Mouse (Mus musculus): Measurements from ENCODE around the gene Pigt. TPM values are rescaled to one million over a fixed set of nuclear protein-coding genes. Genes with fewer than 3 reads are reported as not detected.

Gene Pigt
- polyA plus RNA-seq, 1 experiment from 2014 or later = 37.7 TPM

DNA sequence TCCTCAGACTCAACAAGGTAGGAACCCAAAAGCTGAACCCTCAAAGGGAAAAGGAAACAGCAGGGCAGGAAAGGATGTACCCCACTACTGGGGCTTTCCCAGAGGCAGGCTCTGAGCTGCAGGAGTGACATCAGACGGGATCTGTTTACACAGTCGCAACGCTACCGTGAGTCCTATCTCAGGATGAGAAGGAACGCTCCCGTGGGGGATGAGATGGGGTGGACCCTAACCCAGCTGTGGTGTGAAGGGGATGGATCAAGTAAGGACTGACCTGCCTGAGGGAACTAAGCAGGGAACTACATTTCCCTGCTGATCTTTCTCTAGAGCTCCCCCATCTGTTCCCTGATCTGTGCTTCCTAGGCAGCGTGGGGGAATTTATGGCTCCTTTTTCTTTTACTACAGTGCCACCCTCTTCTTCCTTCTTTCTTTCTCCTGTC lies 40.4 kb upstream of the Pigt start, which contains the start of gene Sys1:
Gene Sys1 (plus strand): TSS at position 101 of the 437 bp plus-strand sequence.
- WGBS = 3% methylated on average over 7 of the region's 7 CpGs
- Histone ChIP-seq H3K9me3 (no peaks in the 10 kb centered on the region), H3K4me1 (peaks cover 33% of the 10 kb centered on the region), H3K36me3 (no peaks in the 10 kb centered on the region), H3K27ac (0 out of 2 replicates have a peak within 1 kb of the TSS, but pooled peaks have one; percentile 31), H3K27me3 (no peaks in the 10 kb centered on the region), H3K4me2 (replicated peaks) (peak within 1 kb of the TSS; percentile 36), H3K4me3 (peak within 1 kb of the TSS; percentile 14; the same call in 1 of the 2 replicates), H3K9ac (peak within 1 kb of the TSS; percentile 29; the same call in 1 of the 2 replicates)
- ATAC-seq (ENCODE audit: insufficient number of reproducible peaks, insufficient read depth, low FRiP score, low TSS enrichment) = no peak

DNA sequence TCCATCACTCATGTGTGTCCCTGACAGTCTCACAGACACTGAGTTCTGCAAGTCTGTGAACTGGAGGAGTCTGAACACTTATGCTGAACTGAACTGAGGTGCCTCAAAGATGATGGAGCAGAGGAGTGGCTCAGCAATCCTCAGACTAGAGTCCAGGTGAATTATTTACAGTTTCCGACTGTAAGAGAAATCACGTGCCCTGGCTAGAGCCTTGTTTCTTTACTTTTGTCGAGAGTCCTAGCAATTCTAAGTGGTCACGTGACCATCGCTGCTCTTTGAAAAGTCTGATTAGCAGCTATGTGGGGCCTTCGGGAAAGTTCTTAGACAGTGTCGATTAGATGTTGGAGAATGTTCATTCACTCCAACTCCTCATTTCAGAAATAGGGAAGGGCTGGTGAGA lies 39.4 kb upstream of the Pigt start:
- H3K27ac ChIP-seq = 0 out of 2 replicates have a peak overlapping the region, but pooled peaks have one; percentile 31
- no peaks in the 10 kb centered on the region for H3K9me3 ChIP-seq
- H3K27me3 ChIP-seq = no peaks in the 10 kb centered on the region
- no peak overlapping the region for H3K9ac ChIP-seq
- ATAC-seq (ENCODE audit: insufficient number of reproducible peaks, insufficient read depth, low FRiP score, low TSS enrichment) = no peak
- no peaks in the 10 kb centered on the region for H3K36me3 ChIP-seq
- no peak overlapping the region for H3K4me2 ChIP-seq (replicated peaks)
- H3K4me3 ChIP-seq = no peak overlapping the region
- 78% methylated on average over 7 of the region's 7 CpGs for WGBS
- peaks cover 28% of the 10 kb centered on the region for H3K4me1 ChIP-seq

DNA sequence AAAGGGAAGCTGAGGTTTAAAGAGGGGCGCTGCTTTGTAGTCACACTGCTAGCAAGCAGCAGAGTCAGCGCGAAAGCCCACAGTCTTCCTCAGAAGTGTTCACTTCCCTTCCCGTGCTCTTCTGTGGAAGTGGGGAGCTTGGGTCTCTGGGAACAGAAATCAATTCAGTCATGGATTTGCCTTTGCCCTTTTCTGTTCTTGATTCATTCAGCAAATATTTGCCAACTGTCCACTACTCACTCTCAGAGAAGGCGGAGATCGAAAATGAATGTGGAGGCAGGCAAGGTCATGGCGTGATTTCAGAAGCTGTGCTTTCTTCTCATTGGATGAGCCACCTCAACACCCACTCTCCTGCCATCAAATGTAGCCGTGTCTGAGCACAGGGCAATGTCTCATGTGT lies 38.8 kb upstream of the Pigt start:
- no peak overlapping the region for H3K4me3 ChIP-seq
- no peaks in the 10 kb centered on the region for H3K9me3 ChIP-seq
- H3K36me3 ChIP-seq = no peaks in the 10 kb centered on the region
- peaks cover 25% of the 10 kb centered on the region for H3K4me1 ChIP-seq
- H3K9ac ChIP-seq = no peak overlapping the region
- 87% methylated on average over 8 of the region's 8 CpGs for WGBS
- no peak overlapping the region for H3K4me2 ChIP-seq (replicated peaks)
- H3K27me3 ChIP-seq = no peaks in the 10 kb centered on the region
- no peak for ATAC-seq (ENCODE audit: insufficient number of reproducible peaks, insufficient read depth, low FRiP score, low TSS enrichment)
- no peak overlapping the region for H3K27ac ChIP-seq

DNA sequence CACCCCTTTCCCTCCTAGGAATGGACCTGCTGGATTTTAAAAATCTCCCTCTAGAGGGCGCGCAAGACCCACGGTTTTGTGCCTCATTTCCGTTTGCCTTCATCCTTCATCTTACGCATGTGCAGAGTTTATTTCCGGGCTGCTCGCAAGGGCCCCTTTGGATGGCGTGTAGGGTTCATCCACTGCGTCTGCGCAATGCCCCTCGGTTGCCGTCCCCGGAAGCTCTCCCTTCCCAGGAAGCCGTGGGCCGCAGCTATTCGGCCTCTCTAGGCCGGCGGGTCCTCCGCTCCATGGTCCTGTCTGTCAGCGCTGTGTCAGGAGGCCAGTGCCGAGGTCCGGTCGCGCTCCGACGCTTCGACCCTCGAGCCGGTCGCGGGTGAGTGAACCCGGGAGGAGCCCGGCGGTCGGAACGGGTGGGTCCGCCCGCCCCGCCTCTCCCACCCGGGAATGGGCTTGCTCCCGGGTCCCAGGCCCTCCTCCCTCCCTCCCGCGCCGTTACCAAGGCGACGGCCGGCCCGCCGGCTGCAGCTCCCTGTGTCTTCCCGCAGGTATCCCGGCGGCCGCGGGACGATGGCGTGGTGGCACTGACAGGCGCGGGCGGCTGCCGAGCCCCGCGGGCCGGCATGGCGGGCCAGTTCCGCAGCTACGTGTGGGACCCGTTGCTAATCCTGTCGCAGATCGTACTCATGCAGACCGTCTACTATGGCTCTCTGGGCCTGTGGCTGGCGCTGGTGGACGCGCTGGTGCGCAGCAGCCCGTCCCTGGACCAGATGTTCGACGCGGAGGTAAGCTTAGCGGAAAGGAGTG lies 36.4 kb upstream of the Pigt start, which contains the start of gene Gm20458:
Gene Gm20458 (plus strand): TSS at position 223 of the 807 bp plus-strand sequence.
- H3K9ac ChIP-seq = peak within 1 kb of the TSS; percentile 79
- H3K27ac ChIP-seq = peak within 1 kb of the TSS; percentile 30
- H3K9me3 ChIP-seq = no peaks in the 10 kb centered on the region
- under 1% methylated on average over 76 of the region's 79 CpGs for WGBS
- peaks cover 22% of the 10 kb centered on the region for H3K4me1 ChIP-seq
- no peaks in the 10 kb centered on the region for H3K27me3 ChIP-seq
- ATAC-seq (ENCODE audit: insufficient number of reproducible peaks, insufficient read depth, low FRiP score, low TSS enrichment) = peak; percentile 99
- peak within 1 kb of the TSS; percentile 86 for H3K4me3 ChIP-seq
- peak within 1 kb of the TSS; percentile 79 for H3K4me2 ChIP-seq (replicated peaks)
- H3K36me3 ChIP-seq = peaks cover 19% of the 10 kb centered on the region

DNA sequence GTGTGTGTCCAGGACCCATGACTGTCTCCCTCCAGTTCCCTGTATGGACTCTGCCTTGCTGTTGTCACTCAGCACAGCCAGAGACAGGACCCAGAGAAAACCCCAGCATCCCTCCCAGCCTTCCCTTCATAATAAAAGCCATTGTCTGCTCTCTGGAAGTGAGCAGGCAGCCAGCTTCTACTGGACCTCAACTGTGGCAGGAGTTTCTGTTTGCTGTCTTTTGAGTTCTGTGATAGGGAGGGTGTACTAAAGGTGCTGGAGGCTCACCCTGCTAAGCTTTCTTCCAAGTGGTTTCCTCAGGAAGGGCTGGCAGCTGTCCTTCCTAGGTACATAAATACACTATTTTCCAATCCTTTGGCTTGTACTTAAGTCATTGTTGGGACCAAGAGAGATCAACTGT lies 32.2 kb upstream of the Pigt start:
- Histone ChIP-seq H3K36me3 (peaks cover 20% of the 10 kb centered on the region), H3K9ac (no peak overlapping the region), H3K9me3 (no peaks in the 10 kb centered on the region), H3K4me3 (no peak overlapping the region), H3K4me2 (replicated peaks) (no peak overlapping the region), H3K4me1 (peaks cover 11% of the 10 kb centered on the region), H3K27ac (no peak overlapping the region), H3K27me3 (no peaks in the 10 kb centered on the region)
- no peak for ATAC-seq (ENCODE audit: insufficient number of reproducible peaks, insufficient read depth, low FRiP score, low TSS enrichment)

DNA sequence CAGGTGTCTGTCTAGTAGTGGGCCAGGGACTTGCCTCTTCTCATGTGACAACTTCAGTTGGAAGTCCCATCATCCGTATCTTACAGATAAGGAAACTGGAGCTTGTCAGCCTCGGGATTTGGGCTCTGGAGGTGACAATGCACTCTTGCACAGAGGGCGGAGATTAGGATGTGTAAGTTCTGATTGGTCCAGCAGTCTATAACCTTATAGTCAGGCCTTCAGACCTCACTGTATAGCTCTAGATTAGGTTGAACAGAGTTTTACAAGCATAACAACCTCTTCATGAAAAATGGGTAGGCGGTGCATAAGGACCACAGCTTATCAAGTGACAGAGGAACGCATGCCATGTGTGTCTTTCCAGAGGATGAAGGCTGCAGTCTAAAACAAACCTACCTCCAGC lies 30.5 kb upstream of the Pigt start:
- no peak overlapping the region for H3K4me2 ChIP-seq (replicated peaks)
- no peak for ATAC-seq (ENCODE audit: insufficient number of reproducible peaks, insufficient read depth, low FRiP score, low TSS enrichment)
- H3K36me3 ChIP-seq = peaks cover 23% of the 10 kb centered on the region
- H3K4me3 ChIP-seq = no peak overlapping the region
- H3K9ac ChIP-seq = no peak overlapping the region
- H3K4me1 ChIP-seq = peaks cover 6% of the 10 kb centered on the region
- H3K27ac ChIP-seq = no peak overlapping the region
- no peaks in the 10 kb centered on the region for H3K9me3 ChIP-seq
- WGBS = 83% methylated on average over 5 of the region's 5 CpGs
- no peaks in the 10 kb centered on the region for H3K27me3 ChIP-seq

DNA sequence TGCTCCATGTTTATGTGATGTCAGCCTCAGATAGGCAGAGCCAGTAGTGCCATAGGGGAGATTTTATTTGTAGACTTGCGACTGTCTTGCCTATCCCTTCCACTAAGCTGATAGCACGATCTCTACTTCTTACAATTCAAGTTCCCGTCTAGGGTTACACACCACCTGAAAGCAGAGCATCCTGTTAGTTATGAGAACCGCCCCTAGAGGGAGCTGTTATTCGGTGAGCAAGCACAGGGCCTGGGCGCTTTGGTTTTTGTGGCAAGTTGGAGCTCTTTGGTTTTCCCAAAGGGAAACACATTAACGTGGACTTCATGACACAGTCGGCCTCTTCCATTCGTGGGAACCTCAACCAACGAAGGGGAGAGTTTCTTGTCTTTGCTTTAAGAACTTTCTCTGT lies 27.1 kb upstream of the Pigt start:
- Histone ChIP-seq H3K9me3 (no peaks in the 10 kb centered on the region), H3K9ac (no peak overlapping the region), H3K4me2 (replicated peaks) (no peak overlapping the region), H3K36me3 (peaks cover 19% of the 10 kb centered on the region), H3K27me3 (no peaks in the 10 kb centered on the region), H3K27ac (no peak overlapping the region), H3K4me1 (no peaks in the 10 kb centered on the region), H3K4me3 (no peak overlapping the region)
- WGBS = 25% methylated on average over 10 of the region's 10 CpGs
- ATAC-seq (ENCODE audit: insufficient number of reproducible peaks, insufficient read depth, low FRiP score, low TSS enrichment) = no peak

DNA sequence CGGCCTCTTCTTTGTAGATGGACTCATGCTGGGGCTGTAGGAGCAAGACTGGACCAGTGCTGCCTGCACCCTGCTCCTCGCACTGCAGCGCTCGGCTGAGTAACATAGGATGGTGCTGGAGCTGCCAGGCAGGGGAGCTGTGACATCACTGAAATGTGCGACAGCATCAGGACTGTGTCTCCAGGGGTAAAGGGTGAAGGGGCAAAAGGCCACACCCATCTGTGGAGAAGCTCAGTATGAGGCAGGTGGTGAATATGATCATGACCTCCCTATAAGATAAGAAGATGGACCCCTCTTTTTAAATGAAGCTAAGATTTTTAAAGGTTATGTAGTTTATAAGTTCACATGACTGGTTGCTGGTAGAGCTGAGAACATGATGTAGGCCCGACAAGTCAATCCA lies 23.7 kb upstream of the Pigt start, which contains the start of gene Trp53tg5:
Gene Trp53tg5 (minus strand): TSS at position 101 of the 400 bp plus-strand sequence.
- H3K36me3 ChIP-seq = peaks cover 11% of the 10 kb centered on the region
- H3K9me3 ChIP-seq = no peaks in the 10 kb centered on the region
- H3K4me1 ChIP-seq = no peaks in the 10 kb centered on the region
- no peak within 1 kb of the TSS for H3K4me3 ChIP-seq
- no peak within 1 kb of the TSS for H3K27ac ChIP-seq
- WGBS = 84% methylated on average over 6 of the region's 6 CpGs
- H3K4me2 ChIP-seq (replicated peaks) = no peak within 1 kb of the TSS
- H3K9ac ChIP-seq = no peak within 1 kb of the TSS
- ATAC-seq (ENCODE audit: insufficient number of reproducible peaks, insufficient read depth, low FRiP score, low TSS enrichment) = peak; percentile 28; the same call in 1 of the 2 replicates
- H3K27me3 ChIP-seq = no peaks in the 10 kb centered on the region

DNA sequence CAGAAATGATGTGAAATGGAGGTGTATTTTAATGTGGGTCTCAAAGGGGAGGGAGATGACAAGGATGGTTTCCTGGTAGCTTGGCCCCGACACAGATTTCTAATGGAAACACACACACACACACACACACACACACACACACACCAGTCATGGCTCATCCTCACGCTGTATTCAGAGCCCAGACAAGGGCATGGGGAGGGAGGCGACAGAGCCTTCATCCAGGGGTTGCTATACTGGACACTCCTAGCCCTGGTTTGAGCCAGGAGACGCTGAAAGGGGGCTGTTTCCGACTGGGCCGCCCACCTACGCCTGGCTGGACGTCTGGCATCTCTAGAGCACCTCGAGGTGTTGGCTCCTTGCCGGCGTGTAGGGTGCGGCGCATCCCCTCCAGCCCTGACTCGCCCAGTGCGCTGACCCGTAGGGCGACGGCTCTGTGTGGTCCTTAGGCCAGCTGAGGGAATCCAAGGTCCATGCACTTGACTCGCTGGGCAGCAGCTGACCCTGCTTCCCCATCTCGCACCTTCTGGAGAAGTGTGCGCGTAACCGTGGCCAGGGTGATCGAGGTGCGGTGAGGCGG lies 11.6 kb upstream of the Pigt start, which contains the start of gene Dbndd2:
Gene Dbndd2 (plus strand): TSS at position 426 of the 577 bp plus-strand sequence.
- 3% methylated on average over 26 of the region's 26 CpGs for WGBS

DNA sequence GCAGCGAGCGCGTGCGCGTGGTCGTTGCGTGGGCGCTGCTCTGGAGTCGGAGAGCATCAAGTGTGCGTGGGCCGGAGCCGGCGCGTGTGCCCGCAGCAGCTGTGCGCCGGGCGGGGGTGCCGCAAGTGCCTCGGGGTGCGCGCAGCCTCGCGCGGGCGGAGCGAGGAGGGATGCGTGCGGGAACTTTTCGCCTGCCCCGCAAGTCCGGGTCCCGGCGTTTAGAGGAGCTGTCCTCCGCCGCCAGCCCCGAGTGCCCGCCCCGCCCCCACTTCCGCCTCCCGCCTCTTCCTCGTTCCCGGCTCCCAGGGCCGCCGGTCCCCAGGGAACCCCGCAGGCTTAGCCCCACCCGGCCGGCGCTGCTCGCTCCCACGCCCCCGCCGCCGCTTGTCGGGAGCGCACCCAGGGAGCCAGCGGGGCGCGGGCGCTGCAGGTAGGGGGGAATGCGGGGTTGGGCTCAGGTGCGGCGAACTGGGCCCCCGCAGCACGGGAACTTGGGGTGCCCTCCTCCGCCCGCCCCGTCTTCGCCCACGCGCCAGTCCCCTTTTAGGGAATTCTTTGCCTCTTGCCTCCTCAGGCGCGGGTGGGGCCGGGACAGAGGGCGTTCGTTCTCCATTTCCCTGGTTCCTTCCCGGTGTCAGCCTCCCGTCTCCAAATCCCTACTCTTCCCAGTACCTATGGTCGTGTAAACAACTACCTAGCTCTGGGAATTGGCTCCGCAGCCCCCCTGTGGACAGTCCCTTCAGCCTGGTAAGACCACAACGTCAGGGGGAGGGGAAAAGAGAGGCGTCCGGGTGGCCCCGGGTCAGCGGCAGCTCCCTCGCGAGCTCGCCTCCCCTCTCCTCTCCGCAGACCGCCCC lies 10.8 kb upstream of the Pigt start:
- peaks cover 9% of the 10 kb centered on the region; the same call in 1 of the 2 replicates for H3K4me1 ChIP-seq

More for the DNA sequence above, 11.6 kb upstream of the Pigt start, which contains the start of gene Dbndd2:
- peak within 1 kb of the TSS; percentile 84 for H3K4me3 ChIP-seq
- H3K27ac ChIP-seq = no peak within 1 kb of the TSS
- peaks cover 9% of the 10 kb centered on the region; the same call in 1 of the 2 replicates for H3K4me1 ChIP-seq
- peak within 1 kb of the TSS; percentile 100 for H3K4me2 ChIP-seq (replicated peaks)
- no peaks in the 10 kb centered on the region for H3K36me3 ChIP-seq
- no peak for ATAC-seq (ENCODE audit: insufficient number of reproducible peaks, insufficient read depth, low FRiP score, low TSS enrichment)
- H3K9me3 ChIP-seq = no peaks in the 10 kb centered on the region
- peaks cover 46% of the 10 kb centered on the region for H3K27me3 ChIP-seq
- peak within 1 kb of the TSS; percentile 68 for H3K9ac ChIP-seq

DNA sequence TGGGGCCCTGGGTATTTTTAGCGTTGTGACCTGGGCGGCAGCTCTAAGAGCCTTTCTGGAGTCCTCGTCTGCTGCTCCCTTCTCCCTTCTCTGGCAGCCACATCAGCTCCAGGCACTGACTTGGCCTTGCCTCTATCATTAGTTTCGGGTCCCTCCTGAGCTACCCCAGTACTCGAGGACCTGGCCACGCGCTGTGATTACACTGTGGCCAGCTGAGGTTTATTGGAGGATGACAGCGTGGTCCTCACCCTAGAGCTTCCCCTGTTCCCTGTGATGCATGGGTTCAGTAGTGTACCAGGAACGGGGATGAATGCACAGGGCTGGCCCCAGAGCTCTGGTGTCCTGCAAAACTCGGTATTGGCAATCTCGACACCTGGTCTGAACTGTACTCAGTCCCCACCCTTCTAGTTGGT lies 10.2 kb upstream of the Pigt start:
- Histone ChIP-seq H3K36me3 (no peaks in the 10 kb centered on the region), H3K27ac (no peak overlapping the region), H3K27me3 (peaks cover 46% of the 10 kb centered on the region), H3K9me3 (no peaks in the 10 kb centered on the region), H3K4me2 (replicated peaks) (peak overlapping the region; percentile 100), H3K4me3 (peak overlapping the region; percentile 84), H3K4me1 (peaks cover 9% of the 10 kb centered on the region; the same call in 1 of the 2 replicates), H3K9ac (peak overlapping the region; percentile 68)
- no peak for ATAC-seq (ENCODE audit: insufficient number of reproducible peaks, insufficient read depth, low FRiP score, low TSS enrichment)
- WGBS = 9% methylated on average over 11 of the region's 11 CpGs

More for the DNA sequence above, 10.8 kb upstream of the Pigt start:
- no peaks in the 10 kb centered on the region for H3K9me3 ChIP-seq
- peak overlapping the region; percentile 100 for H3K4me2 ChIP-seq (replicated peaks)
- whole genome bisulfite sequencing = 1% methylated on average over 87 of the region's 90 CpGs
- ATAC-seq (ENCODE audit: insufficient number of reproducible peaks, insufficient read depth, low FRiP score, low TSS enrichment) = no peak
- H3K36me3 ChIP-seq = no peaks in the 10 kb centered on the region
- no peak overlapping the region for H3K27ac ChIP-seq
- peak overlapping the region; percentile 68 for H3K9ac ChIP-seq
- H3K4me3 ChIP-seq = peak overlapping the region; percentile 84
- peaks cover 46% of the 10 kb centered on the region for H3K27me3 ChIP-seq

Data from embryonic facial prominence, embryonic 12.5 days (tissue).